Mouse (Mus musculus) lung, postnatal 4 days (tissue): ENCODE measurements around the gene Smad6.

ENCODE experiments used
- DNase-seq, 2 experiments: peaks; one replicate each; pipeline ENCODE4 v3.0.0; 2021

Gene Smad6

GRCm38 (mm10) chr9:64021853-64022561 is at the start of gene Smad6:
Gene Smad6 (minus strand): TSS chr9:64022059.
- peak; percentile 95 to 98 for DNase-seq

- DNase-seq = no peak
Measured at GRCm38 (mm10) chr9:64070674-64071073, 48.8 kb upstream of the Smad6 start.

DNA sequence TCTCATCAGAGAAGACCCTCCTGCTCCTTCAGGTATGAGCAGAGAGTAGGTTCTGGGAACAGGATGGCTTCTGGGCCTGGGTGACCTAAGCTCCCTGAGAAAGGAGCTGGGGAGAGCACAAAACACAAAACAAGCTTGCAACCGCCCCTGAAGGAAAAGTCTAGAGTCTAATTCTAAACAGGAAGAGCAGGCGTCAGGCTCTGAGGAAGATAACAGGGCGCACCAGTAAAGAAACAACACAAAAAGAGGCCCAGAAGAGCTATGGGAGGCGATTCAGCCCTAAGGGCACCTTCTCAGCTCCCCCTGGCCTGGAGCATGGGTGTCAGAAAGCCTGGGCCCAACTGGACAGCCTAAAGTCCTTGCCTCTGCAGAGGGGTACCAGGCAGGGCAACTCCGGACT is 47.3 kb upstream of the Smad6 start:
- DNase-seq = peak in 1 of 2 experiments; percentile 35

GRCm38 (mm10) chr9:64068571-64068970 is 46.7 kb upstream of the Smad6 start:
- no peak for DNase-seq

GRCm38 (mm10) chr9:64067787-64068186 is 45.9 kb upstream of the Smad6 start:
- no peak for DNase-seq

GRCm38 (mm10) chr9:64060033-64060539 is 38.2 kb upstream of the Smad6 start:
- DNase-seq = peak; percentile 74 to 84

DNA sequence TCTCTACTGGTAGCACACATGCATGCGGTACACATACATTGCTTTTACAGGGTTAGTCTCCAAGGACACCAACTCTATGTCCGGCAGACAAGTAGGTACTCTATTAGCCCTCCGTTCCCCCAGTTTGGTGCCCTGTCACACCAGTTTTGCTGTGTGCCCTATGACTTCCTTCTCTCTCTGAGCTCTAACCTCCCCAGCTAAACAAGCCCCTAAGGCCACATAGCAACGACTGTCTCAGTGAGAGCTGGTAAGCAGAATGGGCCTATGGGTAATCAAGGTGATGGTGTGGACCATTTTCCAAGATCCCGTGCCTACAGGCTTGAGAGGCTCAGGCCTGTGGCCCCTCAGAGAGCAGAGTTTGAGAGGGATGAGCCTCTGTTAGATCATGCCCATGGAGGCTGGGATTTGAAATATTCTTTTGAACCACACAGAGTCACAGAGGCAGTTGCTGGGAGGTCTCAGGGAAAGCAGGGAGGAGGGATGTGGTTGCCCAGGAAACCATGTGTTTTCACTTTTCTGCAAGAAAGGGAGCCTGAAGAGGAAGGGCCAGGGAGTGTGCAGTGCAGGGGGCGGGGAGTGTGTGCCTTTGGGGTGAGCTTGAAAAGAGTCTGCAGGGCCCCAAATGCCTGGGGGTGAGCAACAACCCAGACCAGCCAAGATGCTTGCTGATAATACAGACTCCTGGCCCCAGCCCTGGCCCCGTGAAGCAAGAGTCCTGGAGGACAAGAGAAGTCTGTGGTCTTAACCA is 36.2 kb upstream of the Smad6 start:
- no peak for DNase-seq

- DNase-seq = peak; percentile 30 to 71
Measured at GRCm38 (mm10) chr9:64055162-64055561, 33.3 kb upstream of the Smad6 start.

DNA sequence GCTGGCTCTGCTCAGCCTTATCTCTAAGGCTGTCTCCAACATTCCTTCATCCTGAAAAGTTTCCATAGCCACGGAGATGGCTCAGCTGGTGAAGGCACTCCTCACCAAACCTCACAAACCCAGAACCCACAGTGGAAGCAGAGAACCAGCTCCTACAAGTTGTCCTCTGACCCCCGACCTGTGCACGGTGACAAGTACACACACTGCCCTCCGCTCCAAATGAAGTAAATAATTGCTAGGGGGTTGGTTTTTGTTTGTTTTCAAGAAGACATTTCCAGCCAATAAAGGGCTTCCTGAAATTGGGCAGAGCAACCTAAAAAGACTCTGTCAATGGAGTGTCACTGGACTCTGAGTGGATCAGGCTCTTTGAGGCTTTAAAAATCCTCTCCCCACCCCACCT is 31.9 kb upstream of the Smad6 start:
- DNase-seq = no peak

GRCm38 (mm10) chr9:64051241-64051640 is 29.4 kb upstream of the Smad6 start:
- DNase-seq = no peak

DNA sequence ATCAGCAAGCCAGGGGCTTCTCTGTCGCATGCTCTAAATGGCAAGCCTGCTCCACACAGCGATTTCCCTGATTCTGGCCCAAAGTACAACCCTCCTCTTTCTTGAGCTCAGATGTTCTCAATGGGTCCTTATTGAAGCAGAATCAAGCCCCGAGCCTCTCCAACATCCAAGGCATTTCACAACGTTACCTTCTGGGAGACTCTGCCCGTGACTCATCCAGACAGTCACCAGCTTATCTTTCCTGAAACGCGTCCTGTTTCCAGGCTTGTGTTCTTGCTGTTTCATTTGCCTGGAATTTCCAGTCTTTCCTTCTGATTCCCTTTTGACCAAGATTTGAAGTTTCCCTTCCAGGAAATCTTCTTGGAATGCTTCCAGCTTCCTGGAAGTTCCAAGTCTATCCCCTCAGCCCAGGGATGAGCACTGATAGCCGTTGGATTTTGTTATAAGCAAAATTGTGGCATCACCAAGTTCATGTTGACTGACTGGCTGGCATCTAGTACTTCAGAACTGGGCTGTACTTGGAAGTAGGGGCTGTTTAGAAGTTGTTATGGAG is 28.7 kb upstream of the Smad6 start:
- DNase-seq = no peak

DNA sequence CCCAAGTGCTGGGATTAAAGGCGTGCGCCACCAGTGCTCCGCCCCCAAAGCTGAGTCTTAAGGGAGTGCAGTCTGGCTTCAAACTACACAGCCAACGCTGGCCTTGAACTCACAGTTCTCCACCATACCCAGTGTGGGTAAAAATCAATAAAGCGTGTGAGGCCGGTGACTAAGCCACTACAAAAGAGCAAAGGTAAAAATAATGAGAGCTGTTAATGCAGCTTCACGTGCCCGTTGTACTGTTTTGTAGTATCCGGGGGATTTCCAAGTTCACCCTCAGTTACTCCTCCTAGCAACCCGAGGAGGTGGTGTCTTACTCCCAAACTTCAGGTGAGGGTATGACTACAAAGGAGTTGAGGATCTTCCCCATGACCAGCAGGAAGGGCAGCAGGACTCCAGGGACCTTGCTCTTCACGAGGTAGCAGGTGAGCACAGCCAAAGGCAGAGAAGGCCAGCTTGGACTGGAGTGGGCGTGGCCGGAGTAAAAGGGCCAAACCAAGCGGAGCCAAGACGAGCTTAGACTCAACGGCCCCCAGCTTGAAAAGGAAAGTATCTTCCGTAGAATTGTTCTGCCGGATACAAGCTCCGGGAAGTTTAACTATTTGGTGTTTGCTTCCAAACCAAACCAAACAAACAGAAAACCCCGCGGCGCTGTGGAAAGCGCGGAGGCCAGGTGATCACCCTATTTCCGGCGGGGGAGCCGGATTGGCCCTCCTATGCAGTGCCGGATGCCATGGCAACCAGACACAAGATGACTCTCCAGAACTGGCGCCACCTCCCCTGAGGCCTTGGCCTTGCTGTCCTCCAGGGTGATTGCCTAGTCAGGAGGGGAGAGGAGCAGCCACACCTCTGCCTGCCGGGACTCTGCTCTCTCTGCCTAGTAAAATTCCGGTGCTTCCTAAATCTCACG is 27.9 kb upstream of the Smad6 start:
- peak; percentile 84 to 89 for DNase-seq

DNA sequence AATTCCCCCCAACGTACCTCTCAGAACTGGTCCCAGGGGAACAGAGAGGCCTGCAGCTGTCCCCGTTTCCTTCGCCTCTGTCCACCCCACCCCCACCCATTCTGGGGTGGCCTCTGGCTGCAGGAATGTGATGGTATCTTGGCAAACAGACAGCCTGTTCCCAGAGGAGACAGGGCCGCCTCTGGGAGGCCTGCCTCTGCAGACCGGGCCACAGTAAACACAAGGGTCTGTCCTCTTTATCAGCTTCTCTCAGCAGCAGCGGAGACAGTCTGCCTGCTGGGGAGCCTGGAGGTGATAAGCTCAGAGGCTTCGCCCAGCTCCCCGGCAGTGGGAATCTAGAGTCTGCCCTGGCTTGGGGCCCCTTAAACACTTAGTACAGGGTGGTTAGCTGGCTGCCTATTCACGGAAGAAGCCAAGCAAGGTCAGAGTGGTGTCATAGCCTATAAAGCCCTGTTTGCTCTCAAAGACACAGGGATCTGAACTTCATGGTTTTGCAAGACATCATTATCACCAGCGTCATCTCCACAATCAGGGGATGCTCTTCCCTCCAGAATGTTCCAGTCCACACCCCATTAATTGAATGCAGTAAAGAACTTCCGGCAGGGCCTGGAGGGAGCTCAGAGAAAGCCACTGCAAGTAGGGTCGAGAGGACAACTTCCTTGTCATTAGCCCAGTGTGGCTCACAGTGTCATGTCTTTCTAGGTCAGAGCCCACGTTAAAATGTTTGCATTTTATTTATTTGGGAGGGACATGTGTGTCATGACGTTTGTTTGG is 23.4 kb upstream of the Smad6 start:
- peak; percentile 79 to 91 for DNase-seq

DNA sequence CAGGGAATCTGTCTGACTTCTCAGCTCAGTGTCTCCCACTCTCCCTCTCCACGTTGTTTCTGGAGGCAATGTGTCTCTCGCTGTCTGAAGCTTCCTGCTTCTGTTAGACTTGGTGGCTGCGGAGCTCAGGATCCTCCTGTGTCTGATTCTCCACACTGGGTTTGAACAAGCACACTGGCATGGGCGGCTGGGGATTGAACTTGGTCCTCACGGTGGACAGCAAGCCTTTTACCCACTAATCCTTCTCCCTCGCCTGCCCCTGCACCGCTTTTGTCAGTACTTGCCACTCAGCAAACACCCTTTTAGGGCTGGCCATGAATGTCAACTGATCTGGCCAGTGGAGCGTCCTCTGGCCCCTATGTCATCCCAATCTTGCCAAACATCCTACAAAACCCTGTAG is 22.5 kb upstream of the Smad6 start:
- DNase-seq = no peak

GRCm38 (mm10) chr9:64042911-64043310 is 21.1 kb upstream of the Smad6 start:
- DNase-seq = no peak

GRCm38 (mm10) chr9:64042216-64042615 is 20.4 kb upstream of the Smad6 start:
- DNase-seq = no peak

- peak; percentile 67 to 87 for DNase-seq
Measured at GRCm38 (mm10) chr9:64029908-64030631, 8.2 kb upstream of the Smad6 start.

- peak in 1 of 2 experiments; percentile 66 for DNase-seq
Measured at GRCm38 (mm10) chr9:64025565-64025964, 3.7 kb upstream of the Smad6 start.

- no peak for DNase-seq
Measured at GRCm38 (mm10) chr9:64024976-64025375, 3.1 kb upstream of the Smad6 start.

DNA sequence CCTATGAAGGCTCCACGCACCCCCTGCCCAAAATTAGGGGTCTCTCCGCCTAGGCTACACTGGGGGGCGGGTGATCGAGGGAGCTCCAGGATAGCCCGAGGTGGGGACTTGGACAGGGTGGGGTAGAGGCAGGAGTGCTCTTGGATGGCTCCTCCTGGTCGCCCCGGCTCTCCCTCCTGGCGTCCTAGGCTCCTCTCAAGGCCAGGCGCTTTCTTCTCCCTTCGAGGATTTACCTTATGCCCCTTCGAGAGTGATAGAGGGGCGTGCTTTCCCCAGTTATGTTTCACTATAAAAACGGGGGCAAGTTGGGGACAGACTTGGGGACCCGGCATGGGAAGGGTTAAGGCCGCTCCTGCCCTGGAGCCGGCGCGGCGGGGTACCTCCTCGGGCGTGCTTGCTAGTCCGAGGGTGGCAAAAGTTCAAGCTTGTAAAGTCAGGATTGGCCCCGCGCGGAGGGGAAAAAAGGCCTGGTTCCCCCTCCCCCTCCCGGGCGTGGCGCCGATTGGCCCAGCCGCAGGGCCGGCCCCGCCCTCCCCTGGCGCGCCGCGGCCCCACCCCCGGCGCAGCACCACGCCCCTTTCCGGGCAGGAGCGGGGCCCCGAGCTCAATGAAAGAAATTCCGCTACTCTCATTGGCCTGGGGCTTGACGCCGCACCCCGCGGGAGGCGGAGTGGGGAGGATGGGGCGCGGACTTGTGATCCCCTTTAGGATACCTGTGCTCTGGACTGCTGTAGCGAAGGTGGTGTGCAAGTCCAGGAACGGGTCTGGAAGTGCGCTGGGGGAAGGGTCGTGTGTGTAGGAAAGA is 905 bp upstream of the Smad6 start:
- peak; percentile 98 to 99 for DNase-seq
